Mouse (Mus musculus) neural tube, embryonic 12.5 days (tissue): ENCODE results near the gene Hs6st1. TPM values are rescaled to one million over a fixed set of nuclear protein-coding genes. Genes with fewer than 3 reads are reported as not detected.

Experiments used
- ATAC-seq: fragments of 200-750 bp; cut with Nextera tagmentation; 2 replicates; pipeline ENCODE4 v1.8.0; 2017; ENCODE audit warnings: low read depth, mild to moderate bottlenecking, moderate TSS enrichment, moderate library complexity; ENCODE audit not compliant: low FRiP score
- H3K27ac ChIP-seq: fragments of 300-500 bp; sonication (generic); 2 replicates; pipeline ENCODE4 v1.5.1; 2016
- H3K27me3 ChIP-seq: fragments of 300-500 bp; sonication (generic); replicated peaks from 2 replicates; pipeline ENCODE4 v1.6.1; 2016; ENCODE audit warnings: mild to moderate bottlenecking
- H3K36me3 ChIP-seq: fragments of 300-500 bp; sonication (generic); 2 replicates; pipeline ENCODE4 v1.6.1; 2016; ENCODE audit warnings: mild to moderate bottlenecking
- H3K4me1 ChIP-seq: fragments of 300-500 bp; sonication (generic); 2 replicates; pipeline ENCODE4 v1.6.1; 2016
- H3K4me2 ChIP-seq: fragments of 300-500 bp; sonication (generic); replicated peaks from 2 replicates; pipeline ENCODE4 v1.6.1; 2016; ENCODE audit warnings: mild to moderate bottlenecking
- H3K4me3 ChIP-seq: fragments of 300-500 bp; sonication (generic); 2 replicates; pipeline ENCODE4 v1.5.1; 2016
- H3K9ac ChIP-seq: fragments of 300-500 bp; sonication (generic); 2 replicates; pipeline ENCODE4 v1.6.1; 2016; ENCODE audit warnings: mild to moderate bottlenecking
- H3K9me3 ChIP-seq: fragments of 300-500 bp; sonication (generic); 2 replicates; pipeline ENCODE4 v1.6.1; 2016; ENCODE audit warnings: mild to moderate bottlenecking
- WGBS: fragments of 180-500 bp; shearing (Covaris S2); methylation state at CpG from one replicate; pipeline ENCODE4 v1.1.7; 2016; 5-methylcytosine and 5-hydroxymethylcytosine counted together
- polyA plus RNA-seq: library from polyadenylated mRNA; unstranded; fragments of >200 nt; fragmentation: Nextera tagmentation; extraction: Ambion mirVana; gene quantifications from 2 replicates; pipeline ENCODE4 v1.2.1, GENCODE M21; 2016

Hs6st1 gene
- polyA plus RNA-seq, 1 experiment from 2014 or later = 34.4 TPM

DNA sequence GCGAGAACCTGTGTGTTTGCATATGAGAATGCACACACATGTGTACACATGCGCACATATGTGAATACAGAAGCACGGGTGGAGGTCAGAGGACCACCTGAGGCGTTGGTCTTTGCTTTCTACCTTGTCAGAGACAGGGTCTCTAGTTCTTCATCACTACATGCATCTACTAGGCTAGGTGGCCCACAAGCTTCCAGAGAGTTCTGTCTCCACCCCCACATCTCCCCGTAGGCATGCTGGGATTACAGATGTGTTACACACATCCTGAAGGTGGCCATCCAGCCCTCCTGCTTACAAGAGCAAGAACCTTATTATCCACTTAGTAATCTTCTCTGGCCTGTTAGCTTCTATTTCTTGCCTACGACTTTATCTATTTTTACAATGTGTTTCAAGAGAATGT, 8.8 kb upstream of the Hs6st1 start:
- ATAC-seq = no peak
- Histone ChIP-seq H3K27ac (no peak overlapping the region), H3K9me3 (no peaks in the 10 kb centered on the region), H3K36me3 (no peaks in the 10 kb centered on the region), H3K9ac (no peak overlapping the region), H3K4me2 (no peak overlapping the region), H3K4me3 (no peak overlapping the region), H3K27me3 (no peaks in the 10 kb centered on the region), H3K4me1 (peaks cover 12% of the 10 kb centered on the region; the same call in 1 of the 2 replicates)
- 93% methylated on average over 6 of the region's 6 CpGs for WGBS

DNA sequence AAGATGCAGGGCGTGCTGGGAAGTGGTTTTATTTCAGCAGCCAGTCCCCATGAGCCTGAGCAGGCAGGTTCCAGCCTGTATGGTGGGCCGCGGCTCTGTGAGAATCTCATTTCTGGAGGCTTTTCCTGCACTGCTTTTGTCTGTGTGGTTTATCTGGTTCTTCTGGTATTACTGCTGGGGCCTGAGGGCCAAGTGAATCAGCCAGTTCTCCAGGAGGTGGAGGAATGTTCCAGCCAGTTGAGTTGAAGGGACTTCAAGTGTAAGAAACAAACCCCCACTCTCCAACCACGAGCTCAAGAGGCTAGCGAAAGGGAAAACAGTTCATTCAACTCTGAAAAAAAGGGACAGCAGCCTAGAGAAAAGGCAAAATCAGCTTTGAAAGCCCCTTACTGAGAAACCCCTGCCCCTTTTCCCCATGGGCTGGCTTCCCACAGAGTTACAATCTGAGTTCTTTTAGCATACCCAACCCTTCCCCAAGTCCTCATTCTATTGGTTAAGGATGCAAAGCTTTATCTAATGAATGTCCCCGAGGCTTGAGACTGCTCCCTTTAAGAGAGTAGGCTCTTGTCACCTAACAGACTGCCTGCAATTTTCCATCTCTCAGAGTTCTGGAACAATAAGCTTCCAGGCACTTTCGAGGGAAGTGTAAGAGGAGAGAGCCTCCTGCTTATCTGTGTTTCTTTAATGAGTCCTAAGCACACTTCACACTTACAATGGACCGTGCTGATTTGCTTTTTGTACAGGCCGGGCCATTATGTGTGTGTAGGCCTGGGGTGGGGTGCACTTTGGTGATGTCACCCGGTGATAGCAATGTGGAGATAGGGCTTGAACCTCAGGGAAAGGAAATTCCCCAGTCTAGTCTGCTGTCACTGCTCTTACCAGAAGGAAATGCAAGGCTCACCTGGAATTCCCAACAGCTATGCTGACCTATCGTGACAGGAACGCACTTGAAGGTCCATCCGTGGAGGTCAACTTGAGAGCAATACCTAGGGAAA, 7.9 kb upstream of the Hs6st1 start:
- Histone ChIP-seq H3K4me3 (no peak overlapping the region), H3K9ac (no peak overlapping the region), H3K4me1 (peaks cover 18% of the 10 kb centered on the region), H3K27ac (no peak overlapping the region), H3K27me3 (no peaks in the 10 kb centered on the region), H3K4me2 (no peak overlapping the region), H3K9me3 (no peaks in the 10 kb centered on the region), H3K36me3 (no peaks in the 10 kb centered on the region)
- no peak for ATAC-seq
- 39% methylated on average over 13 of the region's 13 CpGs for WGBS

DNA sequence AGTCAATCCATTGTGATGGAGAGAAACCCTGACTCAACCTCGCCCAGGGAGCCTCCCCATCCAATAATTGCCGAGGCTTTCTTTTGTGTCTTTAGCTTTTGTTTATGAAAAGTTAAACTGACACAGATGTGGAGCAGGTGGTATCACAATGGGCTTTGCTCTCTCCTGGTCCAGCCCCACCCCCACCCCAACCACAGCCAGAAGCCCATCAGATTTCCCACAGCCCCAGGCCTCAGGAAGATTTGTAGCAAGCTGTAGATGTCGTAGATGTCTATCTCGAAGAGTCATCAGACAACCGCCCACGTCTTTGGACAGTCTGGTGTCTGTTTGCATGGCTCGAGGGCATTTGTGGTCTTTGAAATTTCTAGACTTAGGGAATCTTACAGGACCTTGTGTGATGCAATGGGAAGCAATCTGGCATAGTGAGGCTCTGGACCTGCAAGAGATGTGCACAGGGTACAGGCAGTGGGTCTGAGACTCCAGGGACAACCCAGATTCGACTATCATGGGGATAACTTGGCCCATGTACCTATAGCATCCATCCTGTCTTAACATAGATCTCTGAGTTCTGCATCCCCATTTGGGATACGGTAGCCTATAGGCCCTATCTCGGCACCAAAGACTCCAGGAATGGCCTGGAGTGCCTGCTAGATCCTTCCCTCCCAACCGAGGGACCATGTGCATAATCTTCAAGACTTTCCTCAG, 6.8 kb upstream of the Hs6st1 start:
- ATAC-seq = no peak
- WGBS = 62% methylated on average over 11 of the region's 11 CpGs
- H3K27ac ChIP-seq = no peak overlapping the region
- no peak overlapping the region for H3K9ac ChIP-seq
- H3K36me3 ChIP-seq = no peaks in the 10 kb centered on the region
- H3K27me3 ChIP-seq = no peaks in the 10 kb centered on the region
- H3K4me3 ChIP-seq = no peak overlapping the region
- no peak overlapping the region for H3K4me2 ChIP-seq
- peaks cover 23% of the 10 kb centered on the region for H3K4me1 ChIP-seq
- H3K9me3 ChIP-seq = no peaks in the 10 kb centered on the region

DNA sequence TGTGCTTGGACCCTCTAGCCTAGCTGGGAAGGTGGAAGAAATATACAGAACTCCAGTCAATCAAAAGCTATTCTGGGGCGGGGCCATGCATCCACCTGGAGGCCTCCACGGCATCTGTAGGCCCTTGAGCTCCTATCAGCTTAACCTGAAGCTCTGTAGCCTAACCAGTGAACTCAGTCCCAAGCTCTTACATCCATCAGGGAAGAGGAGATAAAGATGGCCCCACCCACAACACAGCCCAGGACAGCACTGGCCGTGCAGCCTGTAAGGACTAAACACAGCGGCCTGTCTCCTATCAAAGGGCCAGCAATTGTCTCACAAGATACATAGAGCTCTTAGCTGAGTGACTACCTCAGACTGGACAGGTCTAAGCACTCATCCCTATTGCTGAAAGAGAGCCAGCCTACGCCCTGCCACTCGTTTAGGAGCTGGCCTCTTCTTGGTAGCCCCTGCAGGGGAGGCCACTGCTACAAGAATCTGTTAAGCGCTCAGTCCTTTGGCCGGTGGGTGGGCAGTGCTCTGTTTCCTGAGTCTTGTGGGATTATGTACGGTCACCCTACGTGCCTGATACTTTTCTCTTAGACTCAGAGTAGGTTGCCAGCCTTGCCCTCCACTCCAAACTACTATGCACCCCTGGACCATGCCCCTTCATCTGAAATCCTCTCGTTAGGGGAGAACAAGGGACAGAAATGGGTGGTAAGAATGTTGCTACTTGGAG, 6.0 kb upstream of the Hs6st1 start:
- no peak overlapping the region for H3K9ac ChIP-seq
- no peak overlapping the region for H3K27ac ChIP-seq
- H3K9me3 ChIP-seq = no peaks in the 10 kb centered on the region
- H3K27me3 ChIP-seq = no peaks in the 10 kb centered on the region
- H3K4me1 ChIP-seq = peaks cover 23% of the 10 kb centered on the region
- H3K4me2 ChIP-seq = no peak overlapping the region
- 91% methylated on average over 11 of the region's 11 CpGs for WGBS
- no peak overlapping the region for H3K4me3 ChIP-seq
- no peak for ATAC-seq
- H3K36me3 ChIP-seq = no peaks in the 10 kb centered on the region

DNA sequence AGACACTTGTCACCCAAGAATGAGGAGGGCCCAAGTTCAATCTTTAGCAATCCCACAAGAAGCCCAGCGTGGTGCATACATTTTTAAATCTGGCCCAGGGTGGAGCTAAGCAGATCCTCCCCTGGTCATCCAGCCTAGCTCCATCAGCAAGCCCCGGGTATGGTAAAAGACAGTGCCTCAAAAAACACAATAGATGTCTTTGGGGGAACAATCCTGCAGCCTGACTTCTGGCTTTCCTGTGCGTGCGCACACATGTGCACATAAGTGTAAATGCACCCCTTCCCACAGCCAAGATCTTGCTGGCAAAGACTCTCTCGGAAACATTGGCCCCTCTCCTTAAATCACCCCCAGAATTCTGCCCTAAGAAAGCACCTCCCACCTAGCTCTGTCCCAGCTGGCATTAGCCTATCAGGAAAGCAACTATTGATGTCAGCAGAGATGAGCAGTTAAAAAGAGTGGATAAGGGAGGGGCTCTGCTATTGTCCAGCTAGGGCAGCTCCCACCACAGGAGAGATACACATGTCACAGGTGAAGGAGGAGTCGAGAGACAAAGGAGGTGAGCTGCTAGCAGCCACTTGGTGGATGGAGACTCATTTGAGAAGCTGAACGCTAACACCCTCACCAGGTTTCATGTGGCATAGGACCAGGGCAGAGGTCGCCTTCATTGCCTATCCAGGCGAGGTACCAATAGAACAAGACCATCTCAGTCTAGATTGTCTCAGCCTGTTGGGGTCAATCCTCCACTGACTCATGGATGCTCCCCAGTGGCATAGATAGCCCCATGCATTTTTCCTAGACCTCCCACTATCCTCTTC, 5.2 kb upstream of the Hs6st1 start:
- Histone ChIP-seq H3K4me1 (peaks cover 26% of the 10 kb centered on the region), H3K36me3 (no peaks in the 10 kb centered on the region), H3K9ac (no peak overlapping the region), H3K4me3 (no peak overlapping the region), H3K9me3 (no peaks in the 10 kb centered on the region), H3K27me3 (no peaks in the 10 kb centered on the region), H3K4me2 (no peak overlapping the region), H3K27ac (no peak overlapping the region)
- 74% methylated on average over 9 of the region's 9 CpGs for WGBS
- ATAC-seq = no peak

DNA sequence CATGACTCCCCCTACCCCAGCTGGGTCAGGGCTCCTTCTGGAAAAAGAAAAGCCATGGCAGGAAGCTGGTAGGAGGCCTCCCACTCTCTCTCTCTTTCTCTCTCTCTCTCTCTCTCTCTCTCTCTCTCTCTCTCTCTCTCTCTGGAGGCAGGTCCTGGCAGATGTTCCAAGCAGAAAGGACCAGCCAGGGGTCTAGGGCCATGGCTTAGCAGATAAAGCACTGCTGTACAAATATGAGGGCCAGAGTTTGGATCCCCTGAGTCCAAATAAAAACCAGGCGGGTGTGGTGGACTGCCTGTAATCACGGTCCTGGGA, 4.6 kb upstream of the Hs6st1 start:
- Histone ChIP-seq H3K27ac (no peak overlapping the region), H3K27me3 (no peaks in the 10 kb centered on the region), H3K4me1 (peaks cover 26% of the 10 kb centered on the region), H3K4me3 (no peak overlapping the region), H3K36me3 (no peaks in the 10 kb centered on the region), H3K4me2 (no peak overlapping the region), H3K9ac (no peak overlapping the region), H3K9me3 (no peaks in the 10 kb centered on the region)
- ATAC-seq = no peak
- WGBS = 78% methylated on average over 2 of the region's 2 CpGs

DNA sequence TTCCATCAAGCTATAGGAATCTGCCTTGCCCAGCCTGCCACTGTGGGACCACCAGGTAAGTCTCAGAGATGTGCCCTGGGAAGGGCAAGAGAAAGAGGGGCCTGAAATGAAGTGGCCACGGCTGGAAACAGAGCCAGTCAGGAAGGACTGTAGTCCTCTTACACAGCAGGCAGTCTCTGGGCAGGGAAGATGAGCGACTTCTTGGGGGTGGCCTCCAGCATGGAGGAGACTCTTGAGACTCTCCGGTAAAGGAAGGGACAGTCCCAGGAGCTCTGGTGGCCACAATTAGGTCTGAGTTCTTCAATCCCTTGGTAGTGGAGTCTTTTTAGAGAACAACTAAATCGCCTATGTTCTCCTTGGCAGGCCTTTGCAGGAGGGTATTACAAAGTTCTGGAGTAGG, 4.0 kb upstream of the Hs6st1 start:
- Histone ChIP-seq H3K9me3 (no peaks in the 10 kb centered on the region), H3K4me3 (no peak overlapping the region), H3K27me3 (no peaks in the 10 kb centered on the region), H3K4me2 (peak overlapping the region; percentile 54), H3K4me1 (peaks cover 29% of the 10 kb centered on the region), H3K27ac (no peak overlapping the region), H3K36me3 (no peaks in the 10 kb centered on the region), H3K9ac (peak overlapping the region; percentile 22; the same call in 1 of the 2 replicates)
- ATAC-seq = no peak
- WGBS = 45% methylated on average over 4 of the region's 4 CpGs

DNA sequence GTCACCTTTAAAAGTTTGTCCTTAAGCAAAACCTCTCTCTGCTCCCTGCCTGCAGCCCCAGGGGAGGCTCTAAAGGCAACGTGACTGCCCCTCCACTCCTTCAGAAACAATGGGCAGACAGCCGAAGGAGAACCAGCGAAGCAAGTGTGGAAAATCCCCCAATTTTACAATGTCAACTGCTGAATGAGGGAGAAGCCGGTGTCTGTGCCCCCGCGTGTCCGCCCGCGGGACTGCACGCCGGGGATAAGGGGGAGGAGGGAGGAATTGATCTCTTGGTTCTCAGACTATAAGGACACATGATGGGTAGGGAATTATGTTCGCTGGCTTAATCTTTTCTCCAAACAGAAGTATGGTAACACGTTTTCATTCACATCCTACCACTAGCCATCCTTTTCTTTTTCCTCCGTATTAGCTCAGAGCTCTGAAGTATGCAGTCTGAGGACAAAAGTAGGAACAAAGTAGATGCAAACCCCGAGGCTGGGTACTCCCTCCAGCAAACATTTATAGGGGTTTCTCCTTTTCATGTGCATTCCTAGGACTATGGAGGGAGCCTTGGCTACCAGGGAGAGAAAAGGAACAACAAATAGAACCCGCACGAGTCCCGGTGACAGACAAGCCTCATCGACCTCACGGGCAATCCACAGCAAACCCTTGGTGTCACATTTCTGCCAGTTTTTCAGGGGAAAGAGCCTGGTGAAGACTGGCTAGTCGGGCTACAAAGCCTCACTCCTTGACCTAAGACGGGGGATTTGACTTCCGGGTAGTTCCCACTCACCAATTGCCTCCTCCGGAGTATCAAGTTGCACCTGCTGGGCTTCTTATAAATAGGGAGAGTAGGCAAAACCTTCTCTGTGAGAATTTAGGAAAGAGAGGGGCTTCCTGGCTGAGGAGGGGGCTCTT, 3.1 kb upstream of the Hs6st1 start:
- Histone ChIP-seq H3K4me1 (peaks cover 34% of the 10 kb centered on the region), H3K9me3 (no peaks in the 10 kb centered on the region), H3K27ac (no peak overlapping the region), H3K27me3 (no peaks in the 10 kb centered on the region), H3K4me2 (peak overlapping the region; percentile 54), H3K9ac (0 out of 2 replicates have a peak overlapping the region, but pooled peaks have one; percentile 22), H3K36me3 (no peaks in the 10 kb centered on the region), H3K4me3 (peak overlapping the region; percentile 7; the same call in 1 of the 2 replicates)
- peak; percentile 49 for ATAC-seq
- WGBS = 1% methylated on average over 24 of the region's 24 CpGs

DNA sequence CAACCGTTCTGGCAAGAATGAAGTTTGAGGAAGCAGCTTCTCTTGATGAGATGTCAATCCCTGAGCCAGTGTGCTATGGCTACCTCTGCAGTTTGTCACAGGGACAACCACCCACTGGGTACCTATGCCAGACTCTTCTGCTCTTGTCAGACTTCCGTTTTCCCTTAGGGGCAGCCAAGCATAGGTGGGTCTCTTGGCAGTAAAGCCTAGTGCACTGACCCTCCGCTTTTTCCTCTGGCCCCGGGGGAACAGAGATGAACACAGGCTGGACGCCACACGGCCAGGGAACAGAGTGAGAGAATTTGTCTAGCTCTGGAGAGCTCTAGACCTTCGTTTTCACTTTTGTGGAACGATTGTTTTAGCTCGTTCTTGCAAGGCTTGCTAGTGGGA, 2.4 kb upstream of the Hs6st1 start:
- Histone ChIP-seq H3K9me3 (no peaks in the 10 kb centered on the region), H3K27ac (no peak overlapping the region), H3K27me3 (no peaks in the 10 kb centered on the region), H3K9ac (no peak overlapping the region), H3K4me2 (peak overlapping the region; percentile 54), H3K4me1 (peaks cover 36% of the 10 kb centered on the region), H3K36me3 (no peaks in the 10 kb centered on the region), H3K4me3 (no peak overlapping the region)
- WGBS = 58% methylated on average over 9 of the region's 9 CpGs
- ATAC-seq = no peak

DNA sequence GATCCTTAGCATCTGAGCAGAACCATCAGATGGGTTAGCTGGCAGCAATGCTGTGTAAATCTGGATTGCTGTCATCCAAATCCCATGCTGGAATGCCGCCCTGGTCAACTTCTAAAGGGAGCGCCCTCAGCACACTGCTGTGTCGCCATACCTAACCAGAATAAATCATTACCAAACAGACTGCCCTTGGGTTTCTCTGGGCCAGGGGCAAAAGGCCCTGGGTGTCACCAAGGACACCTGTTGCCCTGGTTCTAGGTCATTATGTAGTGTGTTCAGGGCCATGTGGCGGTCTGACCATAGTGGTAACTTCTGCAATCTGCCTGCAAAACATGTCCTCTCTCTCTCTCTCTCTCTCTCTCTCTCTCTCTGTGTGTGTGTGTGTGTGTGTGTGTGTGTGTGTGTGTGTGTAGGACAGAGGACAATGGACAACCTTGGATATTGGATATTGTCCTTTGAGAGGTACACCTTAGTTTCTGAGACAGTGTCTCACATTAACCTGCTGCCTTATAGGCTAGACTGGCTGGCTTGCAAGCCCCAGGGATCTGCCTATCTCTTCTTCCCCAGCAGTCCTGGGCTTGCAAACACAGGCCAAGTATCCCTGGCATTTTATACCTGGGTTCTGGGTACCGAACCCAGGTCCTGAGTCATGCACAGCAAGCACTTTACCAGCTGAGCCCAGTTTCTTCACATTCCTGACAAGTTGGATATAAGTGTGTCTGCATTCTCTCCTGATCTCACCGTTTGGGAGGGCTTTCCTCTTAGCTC, 1.8 kb upstream of the Hs6st1 start:
- no peak overlapping the region for H3K4me3 ChIP-seq
- H3K27me3 ChIP-seq = no peaks in the 10 kb centered on the region
- WGBS = 86% methylated on average over 6 of the region's 6 CpGs
- no peak overlapping the region for H3K9ac ChIP-seq
- no peaks in the 10 kb centered on the region for H3K9me3 ChIP-seq
- H3K27ac ChIP-seq = no peak overlapping the region
- ATAC-seq = no peak
- H3K4me2 ChIP-seq = no peak overlapping the region
- H3K4me1 ChIP-seq = peaks cover 42% of the 10 kb centered on the region
- H3K36me3 ChIP-seq = no peaks in the 10 kb centered on the region
